Mouse (Mus musculus): Measurements from ENCODE around the gene Synrg. TPM values are rescaled to one million over a fixed set of nuclear protein-coding genes. Genes with fewer than 3 reads are reported as not detected.

Synrg gene
- polyA plus RNA-seq, 1 experiment = not detected

- no peak within 1 kb of the TSS; the same call in 1 of the 2 replicates for H3K27ac ChIP-seq (ENCODE audit: insufficient read depth, low read depth, low read length)
- no peaks in the 10 kb centered on the region for H3K4me1 ChIP-seq (ENCODE audit: control insufficient read depth, insufficient read depth, low read length)
- H3K4me3 ChIP-seq (ENCODE audit: insufficient read depth, low read depth, low read length) = peak within 1 kb of the TSS; percentile 94
- TF ChIP-seq CTCF (IDR thresholded peaks at IDR 0.05; ENCODE audit: insufficient read depth, low read depth, low read length) = no peak
- TF ChIP-seq POLR2A (IDR thresholded peaks at IDR 0.05; ENCODE audit: insufficient read depth, low read depth, low read length) = peak; percentile 71
- WGBS = 1% methylated on average over 49 of the region's 49 CpGs
These were observed 22.0 kb upstream of the Synrg start, which contains the start of gene Ddx52 for GRCm38 (mm10) chr11:83941950-83942840. Ddx52 (plus strand) TSS chr11:83942062.

- Histone ChIP-seq H3K4me3 (ENCODE audit: insufficient read depth, low read depth, low read length) (no peak overlapping the region), H3K27ac (ENCODE audit: insufficient read depth, low read depth, low read length) (no peak overlapping the region), H3K4me1 (ENCODE audit: control insufficient read depth, insufficient read depth, low read length) (no peaks in the 10 kb centered on the region)
- TF ChIP-seq POLR2A (IDR thresholded peaks at IDR 0.05; ENCODE audit: insufficient read depth, low read depth, low read length) (no peak), CTCF (IDR thresholded peaks at IDR 0.05; ENCODE audit: insufficient read depth, low read depth, low read length) (no peak)
- WGBS = 87% methylated on average over 2 of the region's 2 CpGs
These were observed 7.4 kb upstream of the Synrg start for GRCm38 (mm10) chr11:83956822-83957221.

GRCm38 (mm10) chr11:83961983-83962382, 2.2 kb upstream of the Synrg start:
- TF ChIP-seq POLR2A (IDR thresholded peaks at IDR 0.05; ENCODE audit: insufficient read depth, low read depth, low read length) (no peak), CTCF (IDR thresholded peaks at IDR 0.05; ENCODE audit: insufficient read depth, low read depth, low read length) (no peak)
- Histone ChIP-seq H3K4me3 (ENCODE audit: insufficient read depth, low read depth, low read length) (no peak overlapping the region), H3K27ac (ENCODE audit: insufficient read depth, low read depth, low read length) (no peak overlapping the region), H3K4me1 (ENCODE audit: control insufficient read depth, insufficient read depth, low read length) (no peaks in the 10 kb centered on the region)
- WGBS = 89% methylated on average over 3 of the region's 3 CpGs

- WGBS = 60% methylated on average over 8 of the region's 8 CpGs
These were observed 3.4 kb downstream of the Synrg start for GRCm38 (mm10) chr11:83967436-83968204.

GRCm38 (mm10) chr11:83968205-83968575, 4.0 kb downstream of the Synrg start:
- no peak overlapping the region for H3K27ac ChIP-seq (ENCODE audit: insufficient read depth, low read depth, low read length)
- peaks cover 8% of the 10 kb centered on the region; the same call in 1 of the 2 replicates for H3K4me1 ChIP-seq (ENCODE audit: control insufficient read depth, insufficient read depth, low read length)
- 86% methylated on average over 6 of the region's 6 CpGs for WGBS
- no peak for TF ChIP-seq CTCF (IDR thresholded peaks at IDR 0.05; ENCODE audit: insufficient read depth, low read depth, low read length)
- TF ChIP-seq POLR2A (IDR thresholded peaks at IDR 0.05; ENCODE audit: insufficient read depth, low read depth, low read length) = no peak
- no peak overlapping the region for H3K4me3 ChIP-seq (ENCODE audit: insufficient read depth, low read depth, low read length)

More at GRCm38 (mm10) chr11:83967436-83968204, 3.4 kb downstream of the Synrg start:
- peaks cover 8% of the 10 kb centered on the region; the same call in 1 of the 2 replicates for H3K4me1 ChIP-seq (ENCODE audit: control insufficient read depth, insufficient read depth, low read length)
- H3K27ac ChIP-seq (ENCODE audit: insufficient read depth, low read depth, low read length) = no peak overlapping the region
- TF ChIP-seq CTCF (IDR thresholded peaks at IDR 0.05; ENCODE audit: insufficient read depth, low read depth, low read length) (no peak), POLR2A (IDR thresholded peaks at IDR 0.05; ENCODE audit: insufficient read depth, low read depth, low read length) (no peak)
- H3K4me3 ChIP-seq (ENCODE audit: insufficient read depth, low read depth, low read length) = no peak overlapping the region

GRCm38 (mm10) chr11:83969040-83969439, 4.8 kb downstream of the Synrg start:
- H3K27ac ChIP-seq (ENCODE audit: insufficient read depth, low read depth, low read length) = no peak overlapping the region
- 93% methylated on average over 3 of the region's 3 CpGs for WGBS
- H3K4me3 ChIP-seq (ENCODE audit: insufficient read depth, low read depth, low read length) = no peak overlapping the region
- TF ChIP-seq POLR2A (IDR thresholded peaks at IDR 0.05; ENCODE audit: insufficient read depth, low read depth, low read length) = no peak
- peaks cover 8% of the 10 kb centered on the region; the same call in 1 of the 2 replicates for H3K4me1 ChIP-seq (ENCODE audit: control insufficient read depth, insufficient read depth, low read length)

- TF ChIP-seq POLR2A (IDR thresholded peaks at IDR 0.05; ENCODE audit: insufficient read depth, low read depth, low read length) = no peak
These were observed 10.5 kb downstream of the Synrg start for GRCm38 (mm10) chr11:83974561-83975346.

GRCm38 (mm10) chr11:83975488-83975887, 11.3 kb downstream of the Synrg start:
- no peaks in the 10 kb centered on the region for H3K4me1 ChIP-seq (ENCODE audit: control insufficient read depth, insufficient read depth, low read length)
- 88% methylated on average over 1 of the region's 1 CpGs for WGBS
- no peak overlapping the region for H3K27ac ChIP-seq (ENCODE audit: insufficient read depth, low read depth, low read length)
- TF ChIP-seq POLR2A (IDR thresholded peaks at IDR 0.05; ENCODE audit: insufficient read depth, low read depth, low read length) (no peak), CTCF (IDR thresholded peaks at IDR 0.05; ENCODE audit: insufficient read depth, low read depth, low read length) (no peak)
- no peak overlapping the region for H3K4me3 ChIP-seq (ENCODE audit: insufficient read depth, low read depth, low read length)

More at GRCm38 (mm10) chr11:83974561-83975346, 10.5 kb downstream of the Synrg start:
- Histone ChIP-seq H3K4me1 (ENCODE audit: control insufficient read depth, insufficient read depth, low read length) (no peaks in the 10 kb centered on the region), H3K4me3 (ENCODE audit: insufficient read depth, low read depth, low read length) (no peak overlapping the region), H3K27ac (ENCODE audit: insufficient read depth, low read depth, low read length) (no peak overlapping the region)
- WGBS = 60% methylated on average over 7 of the region's 7 CpGs

All from olfactory bulb, adult 2 months (tissue).